Mouse (Mus musculus) hematopoietic multipotent progenitor cell, adult 10-12 weeks (in vitro differentiated cells): ENCODE results near the gene Tnfsf13b. TPM values are rescaled to one million over a fixed set of nuclear protein-coding genes. Genes with fewer than 3 reads are reported as not detected.

Experiments used
- polyA plus RNA-seq: library from polyadenylated mRNA; stranded (reverse); fragments of >175 nt; gene quantifications from 2 replicates; pipeline ENCODE4 v1.2.3, GENCODE M21; 2012; ENCODE audit warnings: low replicate concordance

The Tnfsf13b gene
- 1.3 TPM in 2 replicates for polyA plus RNA-seq

GRCm38 (mm10) chr8:10006156-10006985, at the start of gene Tnfsf13b:
Gene Tnfsf13b, plus strand, starts transcription at chr8:10006467.

GRCm38 (mm10) chr8:9977573-9978314, 28.5 kb upstream of the Tnfsf13b start, which contains the start of the genes Lig4 and Abhd13:
Gene Lig4, minus strand, starts transcription at chr8:9977686.
Gene Abhd13, plus strand, starts transcription at chr8:9977707.

Other genes with a start within 250 kb of the Tnfsf13b start
- not detected in 2 replicates for gene Fam155a, start 235.3 kb upstream of the Tnfsf13b start, polyA plus RNA-seq
- not detected in 2 replicates for gene Gm10217, start 142.2 kb upstream of the Tnfsf13b start, polyA plus RNA-seq
- 0.65 and 1.2 TPM in 2 replicates for gene Lig4, start 28.8 kb upstream of the Tnfsf13b start, polyA plus RNA-seq
- gene Abhd13, start 28.8 kb upstream of the Tnfsf13b start, polyA plus RNA-seq: 2.0 and 2.3 TPM in 2 replicates
- 0.02 TPM in 1 of 2 replicates, not detected in the other for gene Myo16, start 147.4 kb downstream of the Tnfsf13b start, polyA plus RNA-seq